Mouse (Mus musculus) heart, embryonic 13.5 days (tissue): ENCODE results near the gene Ly6g6c. TPM values are rescaled to one million over a fixed set of nuclear protein-coding genes. Genes with fewer than 3 reads are reported as not detected.

Source experiments
- ATAC-seq: fragments of 200-750 bp; cut with Nextera tagmentation; 2 replicates; pipeline ENCODE4 v1.8.0; 2017; ENCODE audit warnings: moderate TSS enrichment; ENCODE audit not compliant: insufficient number of reproducible peaks, low FRiP score, low TSS enrichment; ENCODE audit errors: extremely low read depth
- H3K27ac ChIP-seq: fragments of 300-500 bp; sonication (generic); replicated peaks from 2 replicates; pipeline ENCODE4 v1.5.1; 2015; ENCODE audit warnings: moderate library complexity, mild to moderate bottlenecking, inconsistent platforms
- H3K27me3 ChIP-seq: fragments of 300-500 bp; sonication (generic); replicated peaks from 2 replicates; pipeline ENCODE4 v1.6.1; 2015; ENCODE audit warnings: mild to moderate bottlenecking, inconsistent platforms
- H3K36me3 ChIP-seq: fragments of 300-500 bp; sonication (generic); 2 replicates; pipeline ENCODE4 v1.6.1; 2015; ENCODE audit warnings: mild to moderate bottlenecking, inconsistent platforms
- H3K4me1 ChIP-seq: fragments of 300-500 bp; sonication (generic); 2 replicates; pipeline ENCODE4 v1.6.1; 2015; ENCODE audit warnings: inconsistent platforms
- H3K4me2 ChIP-seq: fragments of 300-500 bp; sonication (generic); 2 replicates; pipeline ENCODE4 v1.6.1; 2015; ENCODE audit warnings: inconsistent platforms, mild to moderate bottlenecking, moderate library complexity
- H3K4me3 ChIP-seq: fragments of 300-500 bp; sonication (generic); 2 replicates; pipeline ENCODE4 v1.5.1; 2015; ENCODE audit warnings: moderate library complexity, mild to moderate bottlenecking, inconsistent platforms
- H3K9ac ChIP-seq: fragments of 300-500 bp; sonication (generic); 2 replicates; pipeline ENCODE4 v1.6.1; 2015; ENCODE audit warnings: inconsistent platforms, mild to moderate bottlenecking, moderate library complexity
- H3K9me3 ChIP-seq: fragments of 300-500 bp; sonication (generic); 2 replicates; pipeline ENCODE4 v1.6.1; 2016; ENCODE audit warnings: inconsistent platforms
- WGBS: fragments of 180-500 bp; shearing (Covaris S2); methylation state at CpG from one replicate; pipeline ENCODE4 v1.1.7; 2015; ENCODE audit warnings: mixed read lengths; 5-methylcytosine and 5-hydroxymethylcytosine counted together
- polyA plus RNA-seq: library from polyadenylated mRNA; unstranded; fragments of >200 nt; fragmentation: Nextera tagmentation; extraction: Ambion mirVana; gene quantifications from 2 replicates; pipeline ENCODE4 v1.2.1, GENCODE M21; 2015

The Ly6g6c gene
- polyA plus RNA-seq, 1 experiment from 2014 or later, result not detected

- H3K27me3 ChIP-seq, result peaks cover 4% of the 10 kb centered on the region; the same call in 1 of the 2 replicates
- no peak overlapping the region for H3K4me3 ChIP-seq
- ATAC-seq, result no peak
- WGBS, result 86% methylated on average over 5 of the region's 5 CpGs
- no peaks in the 10 kb centered on the region for H3K36me3 ChIP-seq
- H3K9ac ChIP-seq, result no peak overlapping the region
- no peaks in the 10 kb centered on the region for H3K9me3 ChIP-seq
- no peak overlapping the region for H3K4me2 ChIP-seq
- peaks cover 69% of the 10 kb centered on the region for H3K4me1 ChIP-seq
- peak overlapping the region; percentile 83; the same call in 1 of the 2 replicates for H3K27ac ChIP-seq
Observed at GRCm38 (mm10) chr17:35023221-35023620, 42.0 kb upstream of the Ly6g6c start.

GRCm38 (mm10) chr17:35023756-35024155, 41.4 kb upstream of the Ly6g6c start:
- no peak overlapping the region for H3K27ac ChIP-seq
- H3K27me3 ChIP-seq, result peaks cover 4% of the 10 kb centered on the region; the same call in 1 of the 2 replicates
- H3K4me2 ChIP-seq, result no peak overlapping the region
- peaks cover 72% of the 10 kb centered on the region for H3K4me1 ChIP-seq
- H3K9me3 ChIP-seq, result no peaks in the 10 kb centered on the region
- no peak overlapping the region for H3K4me3 ChIP-seq
- ATAC-seq, result no peak
- 65% methylated on average over 4 of the region's 4 CpGs for WGBS
- peak overlapping the region; percentile 58 for H3K9ac ChIP-seq
- H3K36me3 ChIP-seq, result no peaks in the 10 kb centered on the region

GRCm38 (mm10) chr17:35024261-35024660, 40.9 kb upstream of the Ly6g6c start:
- WGBS, result 69% methylated on average over 13 of the region's 13 CpGs
- no peak overlapping the region for H3K4me3 ChIP-seq
- H3K9ac ChIP-seq, result peak overlapping the region; percentile 58
- H3K27ac ChIP-seq, result no peak overlapping the region
- H3K9me3 ChIP-seq, result no peaks in the 10 kb centered on the region
- no peak overlapping the region for H3K4me2 ChIP-seq
- peaks cover 75% of the 10 kb centered on the region for H3K4me1 ChIP-seq
- peaks cover 4% of the 10 kb centered on the region; the same call in 1 of the 2 replicates for H3K27me3 ChIP-seq
- ATAC-seq, result no peak
- H3K36me3 ChIP-seq, result no peaks in the 10 kb centered on the region

- peak overlapping the region; percentile 58 for H3K9ac ChIP-seq
- no peak overlapping the region for H3K27ac ChIP-seq
- H3K27me3 ChIP-seq, result peaks cover 6% of the 10 kb centered on the region; the same call in 1 of the 2 replicates
- no peak for ATAC-seq
- H3K4me1 ChIP-seq, result peaks cover 77% of the 10 kb centered on the region
- 63% methylated on average over 7 of the region's 10 CpGs for WGBS
- no peaks in the 10 kb centered on the region for H3K36me3 ChIP-seq
- H3K4me2 ChIP-seq, result no peak overlapping the region
- H3K9me3 ChIP-seq, result no peaks in the 10 kb centered on the region
- H3K4me3 ChIP-seq, result no peak overlapping the region
Observed at GRCm38 (mm10) chr17:35024691-35025488, 40.3 kb upstream of the Ly6g6c start.

GRCm38 (mm10) chr17:35026206-35026605, 39.0 kb upstream of the Ly6g6c start:
- H3K4me2 ChIP-seq, result no peak overlapping the region
- no peaks in the 10 kb centered on the region for H3K9me3 ChIP-seq
- ATAC-seq, result no peak
- H3K9ac ChIP-seq, result peak overlapping the region; percentile 6; the same call in 1 of the 2 replicates
- no peak overlapping the region for H3K4me3 ChIP-seq
- H3K36me3 ChIP-seq, result no peaks in the 10 kb centered on the region
- H3K4me1 ChIP-seq, result peaks cover 73% of the 10 kb centered on the region
- H3K27me3 ChIP-seq, result 0 out of 2 replicates have a peak, but pooled peaks cover 4% of the 10 kb centered on the region
- 83% methylated on average over 5 of the region's 5 CpGs for WGBS
- no peak overlapping the region for H3K27ac ChIP-seq

- Histone ChIP-seq H3K4me3 (0 out of 2 replicates have a peak within 1 kb of the TSS, but pooled peaks have one; percentile 6), H3K9ac (peak within 1 kb of the TSS; percentile 53), H3K27me3 (0 out of 2 replicates have a peak, but pooled peaks cover 4% of the 10 kb centered on the region), H3K4me2 (peak within 1 kb of the TSS; percentile 36), H3K27ac (0 out of 2 replicates have a peak within 1 kb of the TSS, but pooled peaks have one; percentile 21), H3K9me3 (no peaks in the 10 kb centered on the region), H3K36me3 (no peaks in the 10 kb centered on the region), H3K4me1 (peaks cover 63% of the 10 kb centered on the region)
- ATAC-seq, result no peak
- WGBS, result 37% methylated on average over 13 of the region's 13 CpGs
Observed at GRCm38 (mm10) chr17:35027277-35028068, 37.7 kb upstream of the Ly6g6c start, which contains the start of gene Sapcd1. TSS of gene Sapcd1 (minus strand) at chr17:35028016.

- ATAC-seq, result no peak
Observed at GRCm38 (mm10) chr17:35028315-35028714, 36.9 kb upstream of the Ly6g6c start.

GRCm38 (mm10) chr17:35029691-35030532, 35.3 kb upstream of the Ly6g6c start:
- Histone ChIP-seq H3K9ac (0 out of 2 replicates have a peak overlapping the region, but pooled peaks have one; percentile 28), H3K4me2 (0 out of 2 replicates have a peak overlapping the region, but pooled peaks have one; percentile 11), H3K36me3 (no peaks in the 10 kb centered on the region), H3K27ac (no peak overlapping the region), H3K4me3 (no peak overlapping the region), H3K9me3 (no peaks in the 10 kb centered on the region), H3K4me1 (peaks cover 39% of the 10 kb centered on the region), H3K27me3 (0 out of 2 replicates have a peak, but pooled peaks cover 4% of the 10 kb centered on the region)
- 40% methylated on average over 19 of the region's 19 CpGs for WGBS
- ATAC-seq, result no peak

More at GRCm38 (mm10) chr17:35028315-35028714, 36.9 kb upstream of the Ly6g6c start:
- Histone ChIP-seq H3K27me3 (0 out of 2 replicates have a peak, but pooled peaks cover 4% of the 10 kb centered on the region), H3K36me3 (no peaks in the 10 kb centered on the region), H3K9me3 (no peaks in the 10 kb centered on the region), H3K4me1 (peaks cover 55% of the 10 kb centered on the region), H3K27ac (no peak overlapping the region), H3K9ac (peak overlapping the region; percentile 28; the same call in 1 of the 2 replicates), H3K4me2 (no peak overlapping the region), H3K4me3 (no peak overlapping the region)
- WGBS, result 75% methylated on average over 2 of the region's 2 CpGs

GRCm38 (mm10) chr17:35031272-35031671, 33.9 kb upstream of the Ly6g6c start:
- H3K27me3 ChIP-seq, result 0 out of 2 replicates have a peak, but pooled peaks cover 4% of the 10 kb centered on the region
- no peak for ATAC-seq
- H3K27ac ChIP-seq, result no peak overlapping the region
- no peaks in the 10 kb centered on the region for H3K9me3 ChIP-seq
- H3K36me3 ChIP-seq, result no peaks in the 10 kb centered on the region
- H3K4me2 ChIP-seq, result no peak overlapping the region
- H3K9ac ChIP-seq, result no peak overlapping the region
- H3K4me1 ChIP-seq, result peaks cover 27% of the 10 kb centered on the region
- WGBS, result 88% methylated on average over 11 of the region's 11 CpGs
- H3K4me3 ChIP-seq, result no peak overlapping the region

- no peak overlapping the region for H3K27ac ChIP-seq
- no peak for ATAC-seq
- H3K4me3 ChIP-seq, result no peak overlapping the region
- H3K27me3 ChIP-seq, result 0 out of 2 replicates have a peak, but pooled peaks cover 4% of the 10 kb centered on the region
- 76% methylated on average over 7 of the region's 7 CpGs for WGBS
- H3K9ac ChIP-seq, result no peak overlapping the region
- peaks cover 21% of the 10 kb centered on the region for H3K4me1 ChIP-seq
- H3K4me2 ChIP-seq, result no peak overlapping the region
- H3K9me3 ChIP-seq, result no peaks in the 10 kb centered on the region
- H3K36me3 ChIP-seq, result no peaks in the 10 kb centered on the region
Observed at GRCm38 (mm10) chr17:35031880-35032279, 33.3 kb upstream of the Ly6g6c start.
